Mouse (Mus musculus) heart, postnatal 36 days (tissue): ENCODE data around the gene Abcb1b. TPM values are rescaled to one million over a fixed set of nuclear protein-coding genes. Genes with fewer than 3 reads are reported as not detected.
"Not testable (repeated sequence)": the region's sequence is repeated elsewhere in the genome, so short reads cannot be mapped to it uniquely, and the experiment has no call there.

Source experiments
- DNase-seq, 2 experiments: peaks; one replicate each; pipeline ENCODE4 v3.0.0; 2021 to 2022
- intact Hi-C: fragments of 180-260 bp; cut with DNase I; formaldehyde crosslinking; loops from one replicate; pipeline ENCODE4 v1.15.1; 2025
- total RNA-seq, 2 experiments: library from RNA; stranded (reverse); gene quantifications; 2 replicates each; pipeline ENCODE4 v1.2.3; 2021

The Abcb1b gene
- total RNA-seq, result 1 to 10 TPM; 2.7 to 6.7 TPM

- peak; percentile 63 to 66 for DNase-seq
- intact Hi-C loops, result no loop called here
Measured at GRCm38 (mm10) chr5:8797987-8798751, at the start of gene Abcb1b. Abcb1b (plus strand) TSS chr5:8798147.

- no peak for DNase-seq
- intact Hi-C loops, result no loop called here
Measured at GRCm38 (mm10) chr5:8772866-8773265, 25.1 kb upstream of the Abcb1b start.

GRCm38 (mm10) chr5:8778311-8778710 is 19.6 kb upstream of the Abcb1b start:
- intact Hi-C loops, result no loop called here
- DNase-seq, result no peak

- intact Hi-C loops, result no loop called here
Measured at GRCm38 (mm10) chr5:8778751-8779150, 19.2 kb upstream of the Abcb1b start.

GRCm38 (mm10) chr5:8792281-8792680 is 5.7 kb upstream of the Abcb1b start:
- intact Hi-C loops, result no loop called here
- no peak for DNase-seq

More at GRCm38 (mm10) chr5:8778751-8779150, 19.2 kb upstream of the Abcb1b start:
- no peak for DNase-seq

DNA sequence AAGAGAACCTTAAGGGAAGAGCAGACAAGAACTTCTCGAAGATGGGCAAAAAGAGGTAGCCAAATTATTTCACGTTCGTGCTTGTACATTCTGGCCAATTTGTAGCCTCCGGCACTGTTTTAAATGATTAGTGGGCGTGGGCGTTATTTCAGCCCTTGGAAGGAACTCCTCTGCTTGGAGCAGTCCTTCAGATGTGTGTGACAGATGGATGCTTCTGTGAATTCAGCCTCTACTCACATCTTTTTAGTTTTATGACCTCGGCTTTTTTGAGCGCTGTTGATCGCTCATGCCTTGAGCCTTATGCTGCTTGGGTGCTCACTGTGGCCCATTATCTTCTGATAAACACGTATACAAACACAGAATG is 787 bp downstream of the Abcb1b start:
- no peak for DNase-seq
- intact Hi-C loops, result no loop called here

DNA sequence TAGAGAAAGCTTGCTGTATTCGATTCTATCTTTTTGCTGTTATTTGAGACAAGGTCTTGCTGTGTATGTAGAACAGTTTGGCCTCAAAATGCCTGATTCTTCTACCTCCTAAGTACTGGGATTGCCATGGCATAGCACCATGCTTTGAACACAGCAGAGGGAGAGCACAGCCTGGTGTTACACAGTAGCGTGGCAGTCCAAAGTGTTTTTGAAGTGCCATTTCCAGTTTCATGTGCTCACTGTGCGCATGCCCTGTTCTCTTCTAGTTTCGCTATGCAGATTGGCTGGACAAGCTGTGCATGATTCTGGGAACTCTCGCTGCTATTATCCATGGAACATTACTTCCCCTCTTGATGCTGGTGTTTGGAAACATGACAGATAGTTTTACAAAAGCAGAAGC is 7.8 kb downstream of the Abcb1b start:
- no peak for DNase-seq
- intact Hi-C loops, result no loop called here

DNA sequence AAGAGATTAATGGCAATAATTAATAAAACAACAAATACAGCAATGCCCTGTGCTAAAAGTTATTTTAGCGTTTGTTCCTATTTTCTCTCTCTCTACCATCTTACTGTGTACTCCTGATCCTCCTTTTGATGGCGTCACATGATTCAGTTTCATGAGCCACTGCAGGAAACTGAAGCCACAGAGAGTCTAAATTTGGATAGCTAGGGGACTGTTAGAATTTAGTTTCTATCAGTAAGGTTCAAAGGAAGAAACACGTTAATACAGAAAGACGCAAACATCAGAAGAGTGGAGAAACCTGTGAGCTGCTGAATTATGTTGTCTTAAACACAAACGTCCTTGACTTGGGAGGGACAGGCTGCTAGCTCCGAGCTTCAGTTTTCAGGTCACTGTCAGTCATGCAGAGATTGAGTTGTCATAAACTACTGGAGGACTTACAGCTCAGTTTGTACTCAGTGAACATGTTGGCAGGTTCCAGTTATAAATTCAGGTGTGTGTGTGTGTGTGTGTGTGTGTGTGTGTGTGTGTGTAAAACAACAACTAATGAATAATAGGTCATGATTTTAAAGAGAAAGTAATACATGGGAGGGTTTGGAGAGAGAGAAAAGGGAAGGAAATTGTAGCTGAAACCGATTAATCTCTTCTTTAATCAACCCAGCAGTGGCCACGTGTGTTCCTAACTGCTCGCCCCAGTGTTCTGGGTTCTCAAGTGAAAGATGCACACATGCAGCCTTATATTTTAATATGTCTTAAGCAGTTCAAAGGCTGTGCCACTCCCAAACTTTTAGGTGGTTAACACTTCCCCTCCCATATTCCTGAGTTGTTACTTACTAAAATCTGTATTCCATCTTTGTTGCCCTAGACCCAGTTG is 9.4 kb downstream of the Abcb1b start:
- intact Hi-C loops, result no loop called here
- DNase-seq, result no peak

DNA sequence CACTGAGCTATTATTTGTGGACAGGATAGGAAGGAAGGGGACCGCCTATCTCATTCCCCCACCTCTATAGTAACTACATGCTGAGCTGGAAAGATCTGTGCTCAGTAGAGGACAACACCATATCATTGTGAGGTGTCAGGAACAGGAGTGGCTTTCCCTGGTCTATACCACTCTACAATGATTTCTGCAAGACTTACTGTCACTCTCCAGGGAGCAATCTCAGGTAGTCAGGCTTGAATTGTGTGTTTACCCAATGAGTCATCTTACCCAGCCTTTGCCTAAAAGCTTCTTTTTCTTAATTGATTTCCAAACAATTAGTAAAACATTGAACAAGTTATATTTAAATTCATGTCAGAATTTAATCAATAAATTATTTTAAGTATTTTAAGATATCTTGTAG is 15.9 kb downstream of the Abcb1b start:
- intact Hi-C loops, result no loop called here
- DNase-seq, result no peak

DNA sequence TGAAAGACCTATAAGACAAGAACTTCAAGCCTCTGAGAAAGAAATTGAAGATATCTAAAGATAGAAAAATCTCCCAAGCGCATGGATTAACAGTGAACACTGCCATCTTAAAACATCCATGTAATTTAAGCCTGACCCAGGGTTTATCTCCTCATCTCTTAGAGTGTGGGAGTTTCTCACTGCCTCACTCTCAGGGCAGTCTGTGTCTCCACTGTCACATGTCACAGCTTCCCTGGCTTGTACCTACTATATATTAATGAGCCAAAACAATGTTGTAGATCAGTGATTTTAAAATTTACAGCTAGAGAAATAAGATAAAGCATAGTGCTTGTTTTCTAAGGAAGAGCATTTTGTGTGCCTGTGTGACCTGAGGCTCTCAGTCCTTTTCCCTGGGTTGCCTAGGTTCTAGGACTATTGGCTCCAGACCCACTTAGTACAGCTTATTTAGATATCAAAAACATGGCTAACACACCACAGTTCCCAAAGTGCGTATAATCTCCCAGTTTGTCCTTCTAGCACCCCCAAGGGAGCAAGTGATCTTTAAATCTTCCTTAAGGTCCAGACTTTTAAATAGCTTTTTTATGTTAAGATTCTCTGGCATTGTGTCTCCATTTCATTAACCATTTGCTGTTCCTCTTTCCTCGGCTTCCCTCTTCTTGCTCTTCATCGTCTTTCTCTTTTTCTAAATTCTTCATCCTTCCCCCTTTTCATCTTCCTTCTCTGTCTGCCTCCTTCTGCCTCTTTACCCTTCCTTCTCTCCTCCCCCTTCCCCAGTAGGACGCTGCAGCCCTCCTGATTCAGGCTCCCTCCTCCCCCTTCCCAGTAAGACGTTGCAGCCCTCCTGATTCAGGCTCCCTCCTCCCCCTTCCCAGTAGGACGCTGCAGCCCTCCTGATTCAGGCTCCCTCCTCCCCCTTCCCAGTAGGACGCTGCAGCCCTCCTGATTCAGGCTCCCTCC is 22.0 kb downstream of the Abcb1b start:
- DNase-seq, result no peak

GRCm38 (mm10) chr5:8820592-8821104 is 22.7 kb downstream of the Abcb1b start:
- intact Hi-C loops, DNase-seq: not testable (repeated sequence)

More for the DNA sequence above, 22.0 kb downstream of the Abcb1b start:
- intact Hi-C loops, result no loop called here

- intact Hi-C loops, result no loop called here
- DNase-seq, result no peak
Measured at GRCm38 (mm10) chr5:8838661-8839438, 40.9 kb downstream of the Abcb1b start.

DNA sequence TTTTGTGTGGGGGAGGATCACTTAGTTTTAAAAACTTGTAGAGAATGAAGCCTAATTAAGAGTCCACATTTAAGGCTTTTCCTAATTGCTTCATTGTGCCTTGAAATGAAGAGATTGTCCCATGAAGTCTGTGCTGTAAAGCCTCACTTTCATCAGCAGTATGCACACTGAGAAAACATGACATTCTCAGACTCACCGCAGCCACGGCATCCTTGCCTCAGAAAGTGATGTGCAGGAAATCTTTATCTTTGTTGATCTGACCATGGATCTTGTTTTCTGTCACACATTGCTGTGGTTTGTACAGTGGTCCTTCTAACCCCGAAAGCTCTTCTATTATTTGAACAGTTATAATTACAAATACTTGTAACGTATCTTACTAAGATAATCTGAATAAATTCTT is 41.7 kb downstream of the Abcb1b start:
- DNase-seq, result no peak
- intact Hi-C loops, result loop anchor here (10.0 kb wide), 1 partner anchor 675 kb away; no protein-coding TSS in a partner anchor

GRCm38 (mm10) chr5:8840887-8841286 is 42.9 kb downstream of the Abcb1b start:
- DNase-seq, result peak; percentile 24 to 51
- intact Hi-C loops, result loop anchor here (10.0 kb wide), 1 partner anchor 676 kb away; no protein-coding TSS in a partner anchor

- intact Hi-C loops, result loop anchor here (2.0 to 10.0 kb wide), 2 partner anchors 354 to 678 kb away; no protein-coding TSS in a partner anchor
- no peak for DNase-seq
Measured at GRCm38 (mm10) chr5:8842815-8843214, 44.9 kb downstream of the Abcb1b start.

DNA sequence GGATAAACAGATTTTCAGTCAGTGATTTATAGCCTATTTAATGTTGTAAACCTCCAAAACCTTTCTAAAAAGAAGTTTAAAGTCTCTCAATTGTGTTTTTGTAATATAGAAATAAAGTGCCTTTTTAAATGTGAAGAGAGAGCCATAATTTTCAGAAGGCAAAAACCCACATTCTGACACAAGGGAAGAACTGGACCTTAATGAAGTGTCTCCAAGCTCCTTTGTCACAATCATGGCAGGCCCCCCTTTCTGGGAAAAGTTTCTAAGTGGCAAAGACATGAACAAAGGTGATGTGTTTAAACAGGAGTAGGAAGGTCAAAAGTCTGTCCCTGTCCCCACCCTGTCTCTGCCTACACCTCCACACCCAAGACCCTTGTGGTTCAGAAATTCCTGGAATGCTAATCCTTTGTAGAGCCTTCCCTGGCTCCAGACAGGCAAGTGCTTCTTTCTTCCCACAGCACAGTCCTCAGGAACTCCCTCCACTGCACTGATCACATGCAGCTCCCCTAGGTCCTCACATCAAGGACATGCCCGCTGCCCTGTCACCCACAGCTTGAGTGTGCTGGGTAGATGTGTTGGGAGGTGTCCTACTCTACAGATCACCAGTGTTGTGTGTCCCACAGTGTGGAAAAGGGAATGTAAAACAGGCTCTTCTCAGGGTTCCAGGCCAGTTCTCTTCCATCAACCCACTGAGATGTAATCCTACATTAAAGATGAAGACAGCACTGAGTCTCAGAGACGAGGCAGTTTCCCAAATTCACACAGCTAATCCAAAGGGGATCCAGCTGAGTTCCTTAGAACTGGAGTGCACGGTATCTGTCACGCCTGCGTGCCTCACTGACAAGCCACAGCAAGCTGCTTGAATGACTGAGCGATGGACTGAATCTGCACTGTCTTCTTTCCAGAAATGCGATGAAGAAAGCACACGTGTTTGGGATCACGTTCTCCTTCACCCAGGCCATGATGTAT is 50.9 kb downstream of the Abcb1b start:
- intact Hi-C loops, result loop anchor here (10.0 kb wide), 1 partner anchor 684 kb away; no protein-coding TSS in a partner anchor
- not testable (repeated sequence) for DNase-seq

GRCm38 (mm10) chr5:8850851-8851250 is 52.9 kb downstream of the Abcb1b start:
- intact Hi-C loops, result no loop called here
- DNase-seq, result no peak

GRCm38 (mm10) chr5:8857201-8857600 is 59.3 kb downstream of the Abcb1b start:
- intact Hi-C loops, result no loop called here

More at GRCm38 (mm10) chr5:8857201-8857600, 59.3 kb downstream of the Abcb1b start:
- DNase-seq, result no peak
